Mouse (Mus musculus) limb, embryonic 14.5 days (tissue): ENCODE results near the gene Rap1a. TPM values are rescaled to one million over a fixed set of nuclear protein-coding genes. Genes with fewer than 3 reads are reported as not detected.

Experiments used
- ATAC-seq: fragments of 200-750 bp; cut with Nextera tagmentation; 2 replicates; pipeline ENCODE4 v1.8.0; 2017; ENCODE audit warnings: low read depth, moderate number of reproducible peaks, moderate TSS enrichment; ENCODE audit not compliant: low FRiP score
- DNase-seq: peaks from one replicate; pipeline ENCODE4 v3.0.0-alpha.2; 2015; ENCODE audit warnings: low spot score
- H3K27ac ChIP-seq: fragments of 300-500 bp; sonication (generic); replicated peaks from 2 replicates; pipeline ENCODE4 v1.5.1; 2014; ENCODE audit warnings: low read depth, mild to moderate bottlenecking, low read length, moderate library complexity, mixed read lengths
- H3K27me3 ChIP-seq: fragments of 300-500 bp; sonication (generic); 2 replicates; pipeline ENCODE4 v1.6.1; 2014; ENCODE audit warnings: low read length, mixed read lengths; ENCODE audit not compliant: control insufficient read depth, insufficient read depth
- H3K36me3 ChIP-seq: fragments of 300-500 bp; sonication (generic); 2 replicates; pipeline ENCODE4 v1.6.1; 2014; ENCODE audit warnings: mild to moderate bottlenecking, low read length, moderate library complexity, mixed read lengths; ENCODE audit not compliant: control insufficient read depth, insufficient read depth
- H3K4me1 ChIP-seq: fragments of 300-500 bp; sonication (generic); 2 replicates; pipeline ENCODE4 v1.6.1; 2014; ENCODE audit warnings: antibody characterized with exemption, low read length, mixed read lengths; ENCODE audit not compliant: control insufficient read depth, insufficient read depth
- H3K4me2 ChIP-seq: fragments of 300-500 bp; sonication (generic); replicated peaks from 2 replicates; pipeline ENCODE4 v1.6.1; 2014; ENCODE audit warnings: low read depth, mild to moderate bottlenecking, low read length, moderate library complexity; ENCODE audit not compliant: severe bottlenecking
- H3K4me3 ChIP-seq: fragments of 300-500 bp; sonication (generic); replicated peaks from 2 replicates; pipeline ENCODE4 v1.5.1; 2014; ENCODE audit warnings: low read length
- H3K9ac ChIP-seq: fragments of 300-500 bp; sonication (generic); 2 replicates; pipeline ENCODE4 v1.6.1; 2014; ENCODE audit warnings: mild to moderate bottlenecking, low read depth, low read length, moderate library complexity; ENCODE audit not compliant: severe bottlenecking
- H3K9me3 ChIP-seq: fragments of 300-500 bp; sonication (generic); 2 replicates; pipeline ENCODE4 v1.6.1; 2016; ENCODE audit warnings: low read length; ENCODE audit not compliant: control insufficient read depth
- POLR2A ChIP-seq: fragments of 200-500 bp; IDR thresholded peaks from 2 replicates; pipeline ENCODE4 v1.8.0; 2012; ENCODE audit warnings: inconsistent platforms, mild to moderate bottlenecking, moderate library complexity, borderline replicate concordance; ENCODE audit not compliant: insufficient read depth, insufficient read length; ENCODE audit errors: extremely low read depth
- WGBS: fragments of 180-500 bp; shearing (Covaris S2); extraction: QIAGEN DNeasy Blood & Tissue Kit; methylation state at CpG from one replicate; pipeline ENCODE4 v1.1.7; 2014; 5-methylcytosine and 5-hydroxymethylcytosine counted together
- polyA plus RNA-seq, 2 experiments: library from polyadenylated mRNA; depleted of rRNA in 1 of 2; stranded (reverse) in 1 of 2; unstranded in 1 of 2; fragments of >200 nt; fragmentation: Nextera tagmentation in 1 of 2; extraction: Ambion mirVana in 1 of 2; gene quantifications; 2 replicates each; pipeline versions ENCODE4 v1.2.1 to v1.2.3; 2012 to 2014

The Rap1a gene
- polyA plus RNA-seq, 2 experiments: 45.1 to 77.7 TPM

GRCm38 (mm10) chr3:105785865-105786264, 15.3 kb downstream of the Rap1a start:
- no peak for TF ChIP-seq POLR2A
- H3K4me3 ChIP-seq: no peak overlapping the region
- no peaks in the 10 kb centered on the region for H3K9me3 ChIP-seq
- no peak overlapping the region for H3K27ac ChIP-seq
- no peaks in the 10 kb centered on the region for H3K27me3 ChIP-seq
- no peak for ATAC-seq
- H3K36me3 ChIP-seq: peaks cover 8% of the 10 kb centered on the region; the same call in 1 of the 2 replicates
- no peak overlapping the region for H3K9ac ChIP-seq
- DNase-seq: no peak
- H3K4me1 ChIP-seq: peaks cover 8% of the 10 kb centered on the region; the same call in 1 of the 2 replicates
- no peak overlapping the region for H3K4me2 ChIP-seq

GRCm38 (mm10) chr3:105783809-105784208, 17.3 kb downstream of the Rap1a start:
- H3K4me2 ChIP-seq: no peak overlapping the region
- H3K27ac ChIP-seq: no peak overlapping the region
- ATAC-seq (no peak), DNase-seq (no peak)
- WGBS: 63% methylated on average over 1 of the region's 1 CpGs
- peaks cover 8% of the 10 kb centered on the region; the same call in 1 of the 2 replicates for H3K4me1 ChIP-seq
- TF ChIP-seq POLR2A: no peak
- no peak overlapping the region for H3K4me3 ChIP-seq
- H3K36me3 ChIP-seq: peaks cover 8% of the 10 kb centered on the region; the same call in 1 of the 2 replicates
- H3K9ac ChIP-seq: no peak overlapping the region
- no peaks in the 10 kb centered on the region for H3K27me3 ChIP-seq
- no peaks in the 10 kb centered on the region for H3K9me3 ChIP-seq

GRCm38 (mm10) chr3:105782406-105782805, 18.7 kb downstream of the Rap1a start:
- no peak overlapping the region for H3K27ac ChIP-seq

GRCm38 (mm10) chr3:105777997-105778396, 23.1 kb downstream of the Rap1a start:
- Histone ChIP-seq H3K36me3 (no peaks in the 10 kb centered on the region), H3K9ac (no peak overlapping the region), H3K9me3 (no peaks in the 10 kb centered on the region), H3K4me2 (no peak overlapping the region), H3K4me1 (peaks cover 4% of the 10 kb centered on the region; the same call in 1 of the 2 replicates), H3K27ac (no peak overlapping the region), H3K27me3 (no peaks in the 10 kb centered on the region), H3K4me3 (no peak overlapping the region)
- 96% methylated on average over 3 of the region's 3 CpGs for WGBS
- no peak for ATAC-seq
- no peak for DNase-seq
- TF ChIP-seq POLR2A: no peak

More at GRCm38 (mm10) chr3:105782406-105782805, 18.7 kb downstream of the Rap1a start:
- Histone ChIP-seq H3K4me3 (no peak overlapping the region), H3K27me3 (no peaks in the 10 kb centered on the region), H3K4me1 (peaks cover 8% of the 10 kb centered on the region; the same call in 1 of the 2 replicates), H3K4me2 (no peak overlapping the region), H3K9me3 (no peaks in the 10 kb centered on the region), H3K36me3 (peaks cover 2% of the 10 kb centered on the region; the same call in 1 of the 2 replicates), H3K9ac (no peak overlapping the region)
- DNase-seq: no peak
- TF ChIP-seq POLR2A: no peak
- no peak for ATAC-seq
- WGBS: 60% methylated on average over 7 of the region's 7 CpGs

- DNase-seq (no peak), ATAC-seq (no peak)
- Histone ChIP-seq H3K9ac (no peak overlapping the region), H3K4me1 (no peaks in the 10 kb centered on the region), H3K4me2 (no peak overlapping the region), H3K27ac (no peak overlapping the region), H3K4me3 (no peak overlapping the region), H3K36me3 (no peaks in the 10 kb centered on the region), H3K27me3 (no peaks in the 10 kb centered on the region), H3K9me3 (no peaks in the 10 kb centered on the region)
- TF ChIP-seq POLR2A: no peak
Measured at GRCm38 (mm10) chr3:105774496-105774895, 26.6 kb downstream of the Rap1a start.

GRCm38 (mm10) chr3:105771534-105771933, 29.6 kb downstream of the Rap1a start:
- DNase-seq: no peak
- Histone ChIP-seq H3K27me3 (no peaks in the 10 kb centered on the region), H3K4me3 (no peak overlapping the region), H3K9me3 (no peaks in the 10 kb centered on the region), H3K4me1 (no peaks in the 10 kb centered on the region), H3K4me2 (no peak overlapping the region), H3K36me3 (no peaks in the 10 kb centered on the region), H3K9ac (no peak overlapping the region), H3K27ac (no peak overlapping the region)
- ATAC-seq: no peak
- TF ChIP-seq POLR2A: no peak
